Mouse (Mus musculus) liver, adult 2 months (tissue): ENCODE data around the gene Vsx2.

ENCODE experiments used
- CTCF ChIP-seq: fragments of 200-500 bp; IDR thresholded peaks from 2 replicates; pipeline ENCODE4 v1.5.1; 2011; ENCODE audit warnings: low read depth, low read length, control low read depth
- POLR2A ChIP-seq: fragments of 200-500 bp; IDR thresholded peaks from 2 replicates; pipeline ENCODE4 v1.6.1; 2011; ENCODE audit warnings: low read length, control low read depth; ENCODE audit not compliant: insufficient read depth; ENCODE audit errors: extremely low read depth

DNA sequence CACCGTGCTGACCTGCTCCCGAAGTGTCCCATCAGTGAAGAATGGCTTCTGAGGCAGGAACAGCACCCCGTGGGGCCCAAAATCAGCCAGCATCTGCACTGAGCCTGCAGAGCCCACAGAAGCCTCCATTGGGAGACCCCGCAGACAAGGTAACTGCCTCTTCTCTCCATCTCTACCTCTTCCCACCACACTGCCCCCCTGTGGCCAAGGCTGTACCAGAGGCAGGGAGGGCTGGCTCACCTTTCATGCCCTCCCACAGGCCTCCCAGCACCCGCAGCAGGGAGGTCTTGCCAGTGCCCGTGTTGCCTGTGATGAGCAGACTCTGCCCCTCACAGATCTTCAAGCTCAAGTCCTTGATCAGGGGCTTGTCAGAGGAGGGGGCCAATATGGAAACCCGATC is 36.3 kb downstream of the Vsx2 start:
- TF ChIP-seq CTCF (peak; percentile 57), POLR2A (no peak)
